In the genomic region with DNA sequence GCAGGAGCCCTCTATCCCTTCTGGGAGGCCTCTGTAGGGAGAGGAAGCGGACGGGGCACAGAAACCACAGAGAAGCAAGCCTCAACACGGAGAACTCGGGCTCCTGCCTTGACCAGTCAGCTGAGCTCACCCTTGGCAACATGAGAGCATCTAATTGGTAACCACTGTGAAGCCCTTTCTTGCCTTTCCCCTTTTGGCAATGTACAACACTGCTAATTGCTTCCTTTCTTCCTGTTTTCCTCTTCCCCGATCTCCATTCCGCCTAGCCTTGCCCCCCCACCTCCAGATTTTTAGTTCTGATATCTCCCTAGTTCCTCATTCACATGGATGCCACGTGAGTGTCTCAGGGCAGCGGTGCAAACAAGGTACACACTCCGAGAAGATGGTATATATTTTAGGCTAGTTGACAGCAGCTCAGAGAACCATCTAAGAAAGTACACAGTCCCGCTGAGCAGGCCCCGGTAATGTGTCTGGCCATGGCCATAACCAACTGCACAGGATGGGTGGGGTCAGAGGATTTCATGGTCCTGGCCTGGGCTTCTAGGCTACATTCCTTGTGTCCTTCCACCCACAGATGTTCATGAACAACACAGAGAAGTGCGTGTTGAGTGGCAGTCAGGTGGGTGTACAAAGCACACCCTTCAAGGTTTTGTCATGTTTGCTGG, we compare ENCODE assay signal across 13 mouse cellular contexts.
DNase-seq lines count a peak whose midpoint lies in the region; ATAC-seq and TF ChIP-seq lines count a peak whose summit lies in the region.
"Had no signal": no experiment of that assay in that cellular context is flagged by ENCODE, and none has a peak within 500 bp of the region (broad histone marks: within the 10 kb centered on the region; RNA-seq: fewer than 3 reads in every experiment).

No protein-coding gene starts in this region.

- ATAC-seq in granulocyte monocyte progenitor cell, adult 5-6 weeks (replicated peaks; ENCODE audit: poor library complexity, severe bottlenecking), result peak; percentile 86
- ATAC-seq in liver, postnatal 0 days, result no peak
- ATAC-seq: activated CD4-positive, CD25-positive, alpha-beta regulatory T cell, adult 4 months had no signal

- no peak overlapping the region for H3K9ac ChIP-seq in liver, postnatal 0 days (replicated peaks)

- WGBS in liver, postnatal 0 days (ENCODE audit: insufficient replicate concordance), result 46% methylated on average over 12 of the region's 12 CpGs

- H3K9me3 ChIP-seq in liver, postnatal 0 days (ENCODE audit: low read length), result no peaks in the 10 kb centered on the region

- TF ChIP-seq EP300 in liver, postnatal 0 days (IDR thresholded peaks at IDR 0.05; ENCODE audit: low read depth), result no peak

- H3K36me3 ChIP-seq in liver, postnatal 0 days (replicated peaks; ENCODE audit: insufficient read depth, low read length), result no peaks in the 10 kb centered on the region

- peaks cover 3% of the 10 kb centered on the region; the same call in 1 of the 2 replicates for H3K4me1 ChIP-seq in liver, postnatal 0 days (ENCODE audit: insufficient read depth)

- no peak overlapping the region for H3K27ac ChIP-seq in liver, postnatal 0 days (ENCODE audit: low read depth)

- no peak overlapping the region for H3K4me3 ChIP-seq in liver, postnatal 0 days (ENCODE audit: low read depth, low read length)
- H3K4me3 ChIP-seq: myocyte had no signal

- peak; percentile 18 for DNase-seq in kidney, adult 9 months
- no peak for DNase-seq in kidney, adult 11 months
- peak; percentile 85 for DNase-seq in Muller cell, postnatal 12 days (ENCODE audit: inconsistent ontology term)
- peak; percentile 29 for DNase-seq in NIH3T3 (ENCODE audit: low read depth)
- no peak for DNase-seq in liver, postnatal 0 days
- DNase-seq in frontal cortex, postnatal 10 days (ENCODE audit: low spot score in 2 of 2), result no peak
- DNase-seq: cerebellum, postnatal 25 days; liver; lung, postnatal 36 days; retina, postnatal 1 day had no signal

- H3K4me2 ChIP-seq in liver, postnatal 0 days (ENCODE audit: low read depth, low read length), result no peak overlapping the region

- no peaks in the 10 kb centered on the region for H3K27me3 ChIP-seq in liver, postnatal 0 days (ENCODE audit: insufficient read depth, low read length)

- TF ChIP-seq CTCF in liver, postnatal 0 days (IDR thresholded peaks at IDR 0.05; ENCODE audit: low read depth), result no peak

Comparison
In these comparisons a context has a peak if more than half of its experiments do, and no peak if none do; other contexts are left out.
1. DNase-seq: peak in kidney, adult 9 months (single experiment), Muller cell, postnatal 12 days (single experiment) and NIH3T3 (single experiment); none in kidney, adult 11 months (single experiment), liver, postnatal 0 days (single experiment) and frontal cortex, postnatal 10 days (0 of 2).